Mouse (Mus musculus) brain, adult 2 months (tissue): Measurements from ENCODE around the gene Lhx8.

Experiments
- DNase-seq: peaks from one replicate; pipeline ENCODE4 v3.0.0; 2011; ENCODE audit warnings: low read depth, low spot score

Gene Lhx8

GRCm38 (mm10) chr3:154330181-154331002 is at the start of gene Lhx8:
TSS of gene Lhx8 (minus strand) at chr3:154330659.
- DNase-seq, result no peak

GRCm38 (mm10) chr3:154373536-154373935 is 43.1 kb upstream of the Lhx8 start:
- DNase-seq, result peak; percentile 8

- no peak for DNase-seq
Observed at GRCm38 (mm10) chr3:154372688-154373087, 42.2 kb upstream of the Lhx8 start.

- no peak for DNase-seq
Observed at GRCm38 (mm10) chr3:154367327-154367726, 36.9 kb upstream of the Lhx8 start.

- DNase-seq, result peak; percentile 3
Observed at GRCm38 (mm10) chr3:154364604-154365209, 34.2 kb upstream of the Lhx8 start.

- DNase-seq, result no peak
Observed at GRCm38 (mm10) chr3:154363507-154363906, 33.0 kb upstream of the Lhx8 start.

- no peak for DNase-seq
Observed at GRCm38 (mm10) chr3:154359231-154359630, 28.8 kb upstream of the Lhx8 start.

GRCm38 (mm10) chr3:154340294-154340914 is 9.9 kb upstream of the Lhx8 start:
- DNase-seq, result no peak

- DNase-seq, result no peak
Observed at GRCm38 (mm10) chr3:154339649-154340260, 9.3 kb upstream of the Lhx8 start.

- no peak for DNase-seq
Observed at GRCm38 (mm10) chr3:154334806-154335205, 4.3 kb upstream of the Lhx8 start.

- DNase-seq, result no peak
Observed at GRCm38 (mm10) chr3:154333401-154333999, 3.0 kb upstream of the Lhx8 start.

- no peak for DNase-seq
Observed at GRCm38 (mm10) chr3:154332941-154333340, 2.5 kb upstream of the Lhx8 start.

GRCm38 (mm10) chr3:154332213-154332530 is 1.7 kb upstream of the Lhx8 start:
- DNase-seq, result no peak

- DNase-seq, result no peak
Observed at GRCm38 (mm10) chr3:154331506-154332212, 1.2 kb upstream of the Lhx8 start.

- no peak for DNase-seq
Observed at GRCm38 (mm10) chr3:154331003-154331340, 513 bp upstream of the Lhx8 start.

GRCm38 (mm10) chr3:154329323-154330180 is 907 bp downstream of the Lhx8 start:
- DNase-seq, result no peak

- no peak for DNase-seq
Observed at GRCm38 (mm10) chr3:154328721-154329322, 1.6 kb downstream of the Lhx8 start.

GRCm38 (mm10) chr3:154327883-154328720 is 2.4 kb downstream of the Lhx8 start:
- no peak for DNase-seq
